Mouse (Mus musculus) hindbrain, embryonic 12.5 days (tissue): ENCODE data around the gene Smndc1. TPM values are rescaled to one million over a fixed set of nuclear protein-coding genes. Genes with fewer than 3 reads are reported as not detected.
A peak's percentile ranks its signal among the peaks of the same experiment; 100 is the strongest.

Experiments used
- ATAC-seq: fragments of 200-750 bp; cut with Nextera tagmentation; 2 replicates; pipeline ENCODE4 v1.8.0; 2017; ENCODE audit warnings: moderate TSS enrichment; ENCODE audit not compliant: low FRiP score
- H3K27ac ChIP-seq: fragments of 300-500 bp; sonication (generic); 2 replicates; pipeline ENCODE4 v1.5.1; 2016; ENCODE audit warnings: mild to moderate bottlenecking
- H3K27me3 ChIP-seq: fragments of 300-500 bp; sonication (generic); 2 replicates; pipeline ENCODE4 v1.6.1; 2016; ENCODE audit warnings: mild to moderate bottlenecking
- H3K36me3 ChIP-seq: fragments of 300-500 bp; sonication (generic); 2 replicates; pipeline ENCODE4 v1.6.1; 2016; ENCODE audit warnings: mild to moderate bottlenecking
- H3K4me1 ChIP-seq: fragments of 300-500 bp; sonication (generic); 2 replicates; pipeline ENCODE4 v1.6.1; 2016
- H3K4me2 ChIP-seq: fragments of 300-500 bp; sonication (generic); replicated peaks from 2 replicates; pipeline ENCODE4 v1.6.1; 2016; ENCODE audit warnings: mild to moderate bottlenecking
- H3K4me3 ChIP-seq: fragments of 300-500 bp; sonication (generic); 2 replicates; pipeline ENCODE4 v1.5.1; 2016; ENCODE audit warnings: mild to moderate bottlenecking
- H3K9ac ChIP-seq: fragments of 300-500 bp; sonication (generic); 2 replicates; pipeline ENCODE4 v1.6.1; 2016; ENCODE audit warnings: mild to moderate bottlenecking, moderate library complexity
- H3K9me3 ChIP-seq: fragments of 300-500 bp; sonication (generic); replicated peaks from 2 replicates; pipeline ENCODE4 v1.6.1; 2016; ENCODE audit warnings: mild to moderate bottlenecking
- WGBS: fragments of 180-500 bp; shearing (Covaris S2); methylation state at CpG from one replicate; pipeline ENCODE4 v1.1.7; 2016; 5-methylcytosine and 5-hydroxymethylcytosine counted together
- polyA plus RNA-seq: library from polyadenylated mRNA; unstranded; fragments of >200 nt; fragmentation: Nextera tagmentation; extraction: Ambion mirVana; gene quantifications from 2 replicates; pipeline ENCODE4 v1.2.1, GENCODE M21; 2016

Gene Smndc1
- polyA plus RNA-seq, 1 experiment from 2014 or later = 41.4 TPM

GRCm38 (mm10) chr19:53345766-53346165 is 44.6 kb downstream of the Smndc1 start:
- H3K27ac ChIP-seq = no peak overlapping the region
- WGBS = 82% methylated on average over 14 of the region's 14 CpGs
- peaks cover 22% of the 10 kb centered on the region for H3K4me1 ChIP-seq
- no peaks in the 10 kb centered on the region for H3K27me3 ChIP-seq
- H3K4me3 ChIP-seq = no peak overlapping the region
- H3K9ac ChIP-seq = no peak overlapping the region
- H3K9me3 ChIP-seq = no peaks in the 10 kb centered on the region
- no peak for ATAC-seq
- H3K4me2 ChIP-seq = no peak overlapping the region
- H3K36me3 ChIP-seq = peaks cover 13% of the 10 kb centered on the region; the same call in 1 of the 2 replicates

GRCm38 (mm10) chr19:53344062-53344461 is 46.3 kb downstream of the Smndc1 start:
- Histone ChIP-seq H3K4me3 (no peak overlapping the region), H3K27me3 (no peaks in the 10 kb centered on the region), H3K9me3 (no peaks in the 10 kb centered on the region), H3K4me2 (no peak overlapping the region), H3K4me1 (peaks cover 28% of the 10 kb centered on the region), H3K9ac (no peak overlapping the region), H3K27ac (no peak overlapping the region), H3K36me3 (peaks cover 10% of the 10 kb centered on the region; the same call in 1 of the 2 replicates)
- WGBS = 88% methylated on average over 16 of the region's 16 CpGs
- no peak for ATAC-seq

GRCm38 (mm10) chr19:53343174-53343881 is 47.0 kb downstream of the Smndc1 start:
- no peaks in the 10 kb centered on the region for H3K9me3 ChIP-seq
- no peak overlapping the region for H3K4me2 ChIP-seq
- 94% methylated on average over 13 of the region's 13 CpGs for WGBS
- H3K27me3 ChIP-seq = no peaks in the 10 kb centered on the region
- H3K4me1 ChIP-seq = peaks cover 28% of the 10 kb centered on the region
- H3K27ac ChIP-seq = no peak overlapping the region
- no peak for ATAC-seq
- peaks cover 13% of the 10 kb centered on the region; the same call in 1 of the 2 replicates for H3K36me3 ChIP-seq
- H3K9ac ChIP-seq = no peak overlapping the region
- H3K4me3 ChIP-seq = no peak overlapping the region

- H3K4me3 ChIP-seq = no peak overlapping the region
- 33% methylated on average over 6 of the region's 6 CpGs for WGBS
- no peak for ATAC-seq
Observed at GRCm38 (mm10) chr19:53340423-53340822, 50.0 kb downstream of the Smndc1 start.

GRCm38 (mm10) chr19:53335241-53335640 is 55.1 kb downstream of the Smndc1 start:
- Histone ChIP-seq H3K4me3 (no peak overlapping the region), H3K27me3 (no peaks in the 10 kb centered on the region), H3K9ac (no peak overlapping the region), H3K9me3 (no peaks in the 10 kb centered on the region), H3K36me3 (peaks cover 44% of the 10 kb centered on the region), H3K27ac (no peak overlapping the region), H3K4me2 (no peak overlapping the region), H3K4me1 (peaks cover 9% of the 10 kb centered on the region)
- 91% methylated on average over 9 of the region's 9 CpGs for WGBS
- no peak for ATAC-seq

More at GRCm38 (mm10) chr19:53340423-53340822, 50.0 kb downstream of the Smndc1 start:
- Histone ChIP-seq H3K4me1 (peaks cover 23% of the 10 kb centered on the region), H3K4me2 (no peak overlapping the region), H3K27me3 (no peaks in the 10 kb centered on the region), H3K9me3 (no peaks in the 10 kb centered on the region), H3K9ac (no peak overlapping the region), H3K27ac (no peak overlapping the region), H3K36me3 (peaks cover 15% of the 10 kb centered on the region)

GRCm38 (mm10) chr19:53333730-53334129 is 56.6 kb downstream of the Smndc1 start:
- Histone ChIP-seq H3K4me1 (peaks cover 10% of the 10 kb centered on the region), H3K36me3 (peaks cover 42% of the 10 kb centered on the region), H3K4me2 (no peak overlapping the region), H3K27me3 (no peaks in the 10 kb centered on the region), H3K27ac (no peak overlapping the region), H3K4me3 (no peak overlapping the region), H3K9ac (no peak overlapping the region), H3K9me3 (no peaks in the 10 kb centered on the region)
- 96% methylated on average over 6 of the region's 6 CpGs for WGBS
- no peak for ATAC-seq

GRCm38 (mm10) chr19:53331882-53332500 is 58.4 kb downstream of the Smndc1 start:
- Histone ChIP-seq H3K9ac (no peak overlapping the region), H3K27me3 (no peaks in the 10 kb centered on the region), H3K27ac (no peak overlapping the region), H3K4me2 (no peak overlapping the region), H3K4me1 (peaks cover 10% of the 10 kb centered on the region), H3K9me3 (no peaks in the 10 kb centered on the region), H3K36me3 (peaks cover 30% of the 10 kb centered on the region), H3K4me3 (no peak overlapping the region)
- WGBS = 93% methylated on average over 21 of the region's 21 CpGs
- ATAC-seq = no peak

- no peaks in the 10 kb centered on the region for H3K9me3 ChIP-seq
- peak; percentile 69 for ATAC-seq
- H3K4me2 ChIP-seq = peak overlapping the region; percentile 99
- peaks cover 30% of the 10 kb centered on the region for H3K36me3 ChIP-seq
- no peaks in the 10 kb centered on the region for H3K27me3 ChIP-seq
- H3K27ac ChIP-seq = peak overlapping the region; percentile 55; the same call in 1 of the 2 replicates
- H3K9ac ChIP-seq = peak overlapping the region; percentile 75
- peaks cover 25% of the 10 kb centered on the region for H3K4me1 ChIP-seq
- peak overlapping the region; percentile 71 for H3K4me3 ChIP-seq
- under 1% methylated on average over 29 of the region's 29 CpGs for WGBS
Observed at GRCm38 (mm10) chr19:53329992-53330381, 60.4 kb downstream of the Smndc1 start.

Other genes with a start within 250 kb of the Smndc1 start
- 76.2 and 78.4 TPM in 2 replicates for gene Mxi1, start 80.1 kb downstream of the Smndc1 start, polyA plus RNA-seq
- not detected in 2 replicates for gene Gm10197, start 18.8 kb downstream of the Smndc1 start, polyA plus RNA-seq
- gene Dusp5, start 138.5 kb upstream of the Smndc1 start, polyA plus RNA-seq = 2.4 TPM in 2 replicates
- gene Nutf2-ps1, start 198.5 kb upstream of the Smndc1 start, polyA plus RNA-seq = 327 and 336 TPM in 2 replicates
- 78.1 and 82.3 TPM in 2 replicates for gene Smc3, start 209.8 kb upstream of the Smndc1 start, polyA plus RNA-seq